Mouse (Mus musculus) layer of hippocampus, adult 2 months (tissue): ENCODE data around the gene 1810049J17Rik. TPM values are rescaled to one million over a fixed set of nuclear protein-coding genes. Genes with fewer than 3 reads are reported as not detected.

Experiments used
- DNase-seq, 2 experiments: peaks; one replicate each; pipeline ENCODE4 v3.0.0; 2022; ENCODE audit warnings: low spot score in 2 of 2
- H3K27ac ChIP-seq: fragments of 200-600 bp; 2 replicates; pipeline ENCODE4 v1.8.1; 2022
- H3K4me3 ChIP-seq: fragments of 200-600 bp; 2 replicates; pipeline ENCODE4 v1.8.1; 2022; ENCODE audit warnings: mild to moderate bottlenecking
- CTCF ChIP-seq: fragments of 200-600 bp; conservative IDR thresholded peaks from 2 replicates; pipeline ENCODE4 v1.8.1; 2022; ENCODE audit warnings: antibody characterized with exemption, mild to moderate bottlenecking, moderate library complexity
- total RNA-seq, 2 experiments: library from RNA; stranded (reverse); gene quantifications; 2 replicates each; pipeline ENCODE4 v1.2.3; 2021

Gene 1810049J17Rik
- total RNA-seq, 2 experiments from 2014 or later = 0.95 to 1.2 TPM

DNA sequence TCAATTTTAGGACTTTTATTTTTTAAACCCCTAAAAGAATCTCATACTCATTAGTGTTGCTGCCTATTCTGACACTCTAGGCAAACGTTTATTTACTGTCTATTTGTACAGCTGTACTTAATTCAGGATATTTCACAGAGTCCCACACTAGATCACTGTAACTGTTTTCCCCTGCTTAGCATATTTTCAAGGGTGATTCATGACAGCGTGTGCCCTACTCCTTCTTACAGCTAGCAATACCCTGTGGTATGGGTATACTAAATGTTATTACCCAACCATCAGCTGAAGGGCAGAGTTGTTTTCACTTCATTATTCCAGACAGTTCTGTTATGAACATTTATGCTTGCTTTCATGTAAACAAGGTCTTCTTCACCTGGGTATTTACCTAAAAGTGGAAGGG, 5.7 kb downstream of the 1810049J17Rik start:
- no peak overlapping the region for H3K4me3 ChIP-seq
- no peak for TF ChIP-seq CTCF
- DNase-seq = no peak

DNA sequence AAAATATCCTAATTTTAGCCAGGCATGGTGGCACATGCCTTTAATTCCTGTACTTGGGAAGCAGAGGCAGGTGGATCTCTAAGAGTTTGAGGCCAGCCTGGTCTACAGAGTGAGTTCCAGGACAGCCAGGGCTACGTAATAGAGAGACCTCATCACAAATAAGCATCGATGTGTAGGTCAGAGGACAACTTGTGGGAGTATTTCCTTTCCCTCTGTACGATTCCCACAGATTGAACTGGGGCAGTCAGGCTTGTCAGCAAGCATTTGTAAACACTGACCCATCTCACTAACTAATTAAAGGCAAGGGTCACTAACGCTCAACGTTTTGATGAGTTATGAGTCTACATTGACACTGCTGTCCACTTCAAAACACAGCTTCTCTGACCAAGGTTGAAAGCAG, 7.1 kb downstream of the 1810049J17Rik start:
- Histone ChIP-seq H3K27ac (no peak overlapping the region), H3K4me3 (no peak overlapping the region)
- no peak for TF ChIP-seq CTCF
- DNase-seq = no peak

More for the DNA sequence above, 5.7 kb downstream of the 1810049J17Rik start:
- no peak overlapping the region for H3K27ac ChIP-seq

DNA sequence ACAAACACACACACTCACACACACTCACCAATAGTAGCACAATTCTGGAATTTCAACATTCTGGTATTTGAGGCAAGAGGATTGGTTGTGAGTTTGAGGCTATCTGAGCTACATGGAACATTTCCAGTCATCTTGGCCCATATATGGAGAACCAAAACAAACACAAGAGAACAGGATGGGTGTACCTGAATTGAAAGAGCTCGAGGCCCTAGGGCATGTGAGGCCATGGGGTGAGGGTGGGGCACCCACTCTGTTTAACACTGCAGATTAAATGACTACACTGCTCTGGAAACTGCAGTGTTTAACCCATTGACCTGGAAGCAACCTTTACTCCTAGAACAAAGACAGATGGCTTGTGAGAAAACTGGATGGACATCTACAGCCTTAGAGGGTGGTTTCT, 8.4 kb downstream of the 1810049J17Rik start:
- H3K4me3 ChIP-seq = no peak overlapping the region
- no peak overlapping the region for H3K27ac ChIP-seq
- DNase-seq = no peak
- TF ChIP-seq CTCF = no peak

DNA sequence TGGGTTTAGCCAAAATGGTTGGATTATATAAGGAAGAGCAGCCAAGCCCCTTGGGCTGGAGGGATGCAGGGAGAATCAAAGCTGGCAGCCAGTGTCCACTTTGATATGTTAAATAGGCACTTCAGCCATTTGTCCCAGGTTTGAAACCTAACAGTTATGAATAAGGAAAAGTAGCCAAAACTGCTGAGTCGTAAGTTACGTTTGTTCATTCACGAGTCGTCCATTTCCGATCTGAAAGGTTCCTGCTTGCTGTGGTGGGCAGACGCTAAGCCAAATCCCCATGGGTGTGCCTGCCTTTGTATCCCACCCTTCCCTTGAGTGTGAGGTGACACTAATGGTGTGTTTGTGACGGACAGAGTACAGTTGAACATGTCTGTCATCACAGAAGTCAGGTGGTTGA, 10.2 kb downstream of the 1810049J17Rik start:
- TF ChIP-seq CTCF = no peak
- Histone ChIP-seq H3K27ac (no peak overlapping the region), H3K4me3 (no peak overlapping the region)
- no peak for DNase-seq

DNA sequence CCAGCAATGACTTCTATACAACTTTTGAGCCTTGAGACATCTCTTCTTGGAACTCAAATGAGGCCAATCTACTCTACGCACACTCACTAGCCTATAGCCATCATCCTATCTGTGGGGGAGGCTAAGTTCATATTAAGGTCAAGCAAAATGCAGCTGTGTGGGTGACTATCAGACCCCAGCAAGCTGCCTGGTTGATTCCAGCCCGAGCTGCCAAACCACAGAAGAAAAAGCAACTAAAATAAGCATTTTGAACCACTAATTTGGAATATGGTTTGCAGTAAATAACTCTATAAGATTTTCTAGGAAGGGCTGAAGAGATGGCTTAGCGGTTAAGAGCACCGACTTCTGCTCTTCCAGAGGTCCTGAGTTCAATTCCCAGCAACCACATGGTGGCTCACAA, 11.0 kb downstream of the 1810049J17Rik start:
- no peak overlapping the region for H3K4me3 ChIP-seq
- DNase-seq = no peak
- TF ChIP-seq CTCF = no peak
- H3K27ac ChIP-seq = no peak overlapping the region

DNA sequence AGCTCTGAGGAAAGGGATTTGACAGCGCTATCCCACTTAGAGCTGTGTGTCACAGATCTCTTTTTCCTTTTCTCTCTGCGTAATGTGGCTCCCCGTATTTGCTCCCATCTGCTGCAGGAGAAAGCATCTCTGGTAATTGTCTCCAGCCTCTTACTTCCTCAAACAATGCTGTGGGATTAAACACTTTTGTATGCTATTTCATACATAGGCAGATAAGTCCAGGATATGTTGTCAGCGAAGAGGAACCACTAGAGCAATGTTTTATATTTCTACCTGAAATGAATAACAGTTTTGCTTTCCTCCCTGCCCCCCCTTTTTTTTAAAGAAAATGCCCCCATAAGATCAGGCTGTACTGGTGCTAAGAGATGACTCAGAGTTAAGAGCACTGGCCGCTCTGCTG, 13.2 kb downstream of the 1810049J17Rik start:
- no peak for TF ChIP-seq CTCF
- Histone ChIP-seq H3K4me3 (no peak overlapping the region), H3K27ac (no peak overlapping the region)
- DNase-seq = no peak

DNA sequence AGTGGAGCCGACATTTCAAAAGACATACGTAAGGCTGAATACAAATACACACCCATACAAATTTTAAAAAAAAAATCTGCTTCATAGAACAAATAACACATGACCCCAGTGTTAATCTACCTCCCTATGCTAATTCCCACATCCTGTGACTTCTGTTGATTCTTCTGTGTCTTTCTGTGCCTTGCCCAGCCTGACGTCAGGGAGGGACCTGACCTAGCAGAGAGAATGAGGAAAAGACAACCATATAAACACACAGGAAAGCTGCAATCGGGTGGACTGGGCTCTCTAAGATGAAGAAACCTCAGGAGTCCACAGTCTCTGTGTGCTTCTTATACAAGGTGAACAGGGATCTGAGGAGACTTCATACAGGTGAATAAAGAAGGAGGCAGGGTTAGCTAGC, 14.6 kb downstream of the 1810049J17Rik start:
- TF ChIP-seq CTCF = no peak
- DNase-seq = no peak
- no peak overlapping the region for H3K27ac ChIP-seq
- H3K4me3 ChIP-seq = no peak overlapping the region

DNA sequence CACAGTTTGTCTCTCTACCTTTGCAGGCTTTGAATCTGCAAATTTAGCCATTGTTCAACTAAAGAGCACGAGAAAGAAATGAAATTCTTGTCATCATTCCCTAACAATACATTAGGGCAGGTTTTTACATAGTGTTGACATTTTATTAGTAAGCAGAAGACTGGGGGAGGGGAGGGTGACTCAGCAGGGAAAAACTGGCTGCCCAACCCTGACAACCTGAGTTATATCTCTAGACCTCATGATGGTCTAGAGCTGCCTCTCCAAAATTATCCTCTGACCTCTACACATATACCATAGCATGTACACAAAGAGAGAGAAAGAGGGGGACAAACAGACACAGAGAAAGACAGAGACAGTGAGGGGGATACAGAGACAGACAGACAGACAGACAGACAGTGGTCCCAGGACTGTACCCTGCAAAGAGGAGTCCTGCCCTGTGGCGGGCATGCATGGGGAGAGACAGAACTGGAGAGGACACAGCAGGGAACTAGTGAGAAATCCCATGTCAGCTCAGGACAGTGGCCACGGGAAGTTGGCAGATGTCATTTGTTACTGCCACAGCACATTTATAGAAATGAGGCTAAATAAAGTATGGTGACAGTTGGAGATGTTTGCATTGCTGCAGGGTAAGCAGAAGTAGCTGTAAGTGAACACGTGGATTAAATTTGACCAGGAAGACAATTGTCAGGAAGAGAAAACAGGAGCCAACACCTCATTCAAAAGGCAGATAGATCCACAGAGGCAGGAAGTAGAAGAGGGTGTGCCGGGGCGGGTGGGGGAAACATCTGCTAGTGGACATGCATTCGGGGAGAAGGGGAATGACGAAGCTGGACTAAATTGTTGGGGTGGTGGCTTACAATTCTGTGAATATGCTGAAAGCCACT, 15.3 kb downstream of the 1810049J17Rik start:
- no peak for TF ChIP-seq CTCF
- H3K27ac ChIP-seq = no peak overlapping the region
- no peak overlapping the region for H3K4me3 ChIP-seq
- no peak for DNase-seq

DNA sequence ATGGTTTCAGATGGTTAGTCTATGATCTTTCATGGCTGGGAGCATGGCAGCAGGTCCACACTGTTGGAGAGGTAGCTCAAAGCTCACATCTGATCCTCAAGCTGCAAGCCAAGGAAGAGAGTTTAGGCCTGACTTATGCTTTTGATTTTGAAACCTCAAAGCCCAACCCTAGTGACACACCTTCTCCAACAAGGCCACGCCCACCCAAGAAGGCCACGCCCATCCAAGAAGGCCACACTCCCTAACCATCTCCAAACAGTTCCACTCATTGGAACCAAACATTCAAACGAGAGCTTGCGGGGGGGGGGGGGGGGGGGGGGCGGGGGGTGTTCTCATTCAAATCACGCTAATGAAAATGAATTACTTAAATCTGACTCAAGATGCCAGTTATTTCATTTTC, 19.9 kb downstream of the 1810049J17Rik start:
- TF ChIP-seq CTCF = no peak
- no peak overlapping the region for H3K4me3 ChIP-seq
- H3K27ac ChIP-seq = no peak overlapping the region
- no peak for DNase-seq

DNA sequence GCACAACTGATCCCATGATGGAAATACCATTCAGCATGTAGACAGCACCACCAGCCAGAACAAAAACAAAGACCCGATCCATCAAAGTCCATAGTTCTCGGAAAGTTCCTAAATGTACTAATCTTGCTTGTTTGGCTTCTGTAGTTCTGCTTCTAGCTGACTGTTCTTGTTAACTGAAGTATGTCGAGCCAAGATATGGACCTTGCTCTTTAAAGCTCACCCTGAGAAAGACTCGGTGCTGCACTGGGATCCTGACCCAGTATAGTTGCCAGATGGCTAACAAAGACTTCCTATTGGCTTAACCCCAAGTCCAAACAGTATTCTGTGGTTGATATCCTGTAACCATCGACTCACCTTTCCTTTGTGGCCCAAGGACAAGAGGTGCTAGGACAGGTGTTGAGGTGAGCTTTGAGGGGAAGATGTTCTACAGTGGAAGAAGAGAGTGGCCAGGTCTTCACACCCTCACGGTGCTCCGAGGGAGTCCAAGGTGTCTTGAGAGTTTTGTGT, 23.4 kb downstream of the 1810049J17Rik start:
- H3K27ac ChIP-seq = no peak overlapping the region
- no peak for TF ChIP-seq CTCF
- no peak for DNase-seq
- H3K4me3 ChIP-seq = no peak overlapping the region

DNA sequence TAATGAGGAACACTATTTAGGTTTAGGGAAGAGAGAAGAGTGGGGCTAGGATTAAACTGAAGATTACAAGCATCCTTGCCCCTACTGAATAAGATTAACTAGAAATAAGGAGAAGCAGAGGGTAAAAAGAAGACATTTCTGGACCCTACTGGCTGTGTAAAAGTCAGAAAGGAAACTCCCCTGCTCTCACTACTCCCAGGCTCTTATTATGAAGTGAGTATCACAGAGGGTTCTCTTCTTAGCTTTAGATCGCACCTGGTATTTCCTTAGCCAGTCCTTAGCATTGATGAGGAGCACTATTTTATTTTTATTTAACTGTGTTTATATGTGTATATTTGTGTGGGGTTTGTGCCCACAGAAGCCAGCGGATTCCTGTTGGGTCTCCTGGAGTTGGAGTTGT, 25.5 kb downstream of the 1810049J17Rik start:
- TF ChIP-seq CTCF = no peak
- Histone ChIP-seq H3K27ac (no peak overlapping the region), H3K4me3 (no peak overlapping the region)
- no peak for DNase-seq

DNA sequence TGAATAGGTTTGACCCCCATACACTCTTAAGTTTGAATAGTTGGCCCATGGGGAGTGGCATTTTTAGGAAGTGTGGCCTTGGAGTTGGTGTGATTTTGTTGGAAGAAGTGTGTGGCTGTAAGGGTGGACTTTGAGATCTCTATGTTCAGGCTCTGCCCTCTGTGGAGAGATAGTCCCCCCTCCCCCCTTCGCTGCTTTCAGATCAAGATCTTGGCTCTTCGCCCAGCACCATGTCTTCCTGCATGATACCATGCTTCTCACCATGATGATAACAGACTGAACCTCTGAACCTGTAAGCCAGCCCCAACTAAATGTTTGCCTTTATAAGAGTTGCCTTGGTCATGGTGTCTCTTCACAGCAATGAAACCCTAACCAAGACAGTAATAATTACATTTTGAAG, 29.9 kb downstream of the 1810049J17Rik start:
- no peak overlapping the region for H3K4me3 ChIP-seq
- DNase-seq = no peak
- TF ChIP-seq CTCF = no peak
- H3K27ac ChIP-seq = no peak overlapping the region

DNA sequence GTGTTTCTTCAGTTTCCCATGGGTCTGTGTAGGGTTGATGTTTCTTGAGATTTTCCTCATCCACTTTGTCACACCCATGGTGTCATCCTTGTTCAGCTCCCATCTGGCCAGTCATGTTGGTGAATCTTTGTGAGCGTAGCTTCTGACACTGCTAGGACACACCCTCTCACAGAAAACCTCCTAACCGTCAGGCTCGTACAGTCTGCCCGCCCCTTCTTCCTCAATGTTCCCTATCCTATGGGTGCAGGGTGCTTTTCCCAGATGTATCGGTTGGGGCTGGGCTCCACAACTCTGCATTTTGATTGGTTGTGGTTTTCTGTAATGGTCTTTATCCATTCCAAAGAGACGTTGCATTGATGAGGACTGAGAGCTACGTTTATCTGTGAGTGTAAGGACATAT, 31.4 kb downstream of the 1810049J17Rik start:
- H3K4me3 ChIP-seq = no peak overlapping the region
- DNase-seq = no peak
- no peak overlapping the region for H3K27ac ChIP-seq
- TF ChIP-seq CTCF = no peak

DNA sequence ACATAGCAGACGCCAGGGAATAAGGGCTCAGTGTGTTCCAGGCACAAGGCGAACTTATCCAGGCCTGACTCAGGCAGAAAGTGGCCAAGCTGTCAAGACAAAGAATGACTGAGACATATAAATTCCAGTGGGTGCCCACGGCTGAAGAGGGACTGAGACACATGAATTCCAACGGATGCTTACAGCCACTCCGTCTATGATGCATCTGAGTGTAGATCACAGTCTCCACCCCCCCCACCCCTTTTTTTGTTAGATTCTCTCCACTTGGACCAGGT, 36.2 kb downstream of the 1810049J17Rik start:
- Histone ChIP-seq H3K27ac (peak overlapping the region; percentile 78; the same call in 1 of the 2 replicates), H3K4me3 (no peak overlapping the region)
- DNase-seq = no peak
- no peak for TF ChIP-seq CTCF
